Mouse (Mus musculus): ENCODE measurements around the gene Ip6k2. TPM values are rescaled to one million over a fixed set of nuclear protein-coding genes. Genes with fewer than 3 reads are reported as not detected.
A peak's percentile ranks its signal among the peaks of the same experiment; 100 is the strongest.

Gene Ip6k2
- polyA plus RNA-seq, 1 experiment: 45.5 TPM

GRCm38 (mm10) chr9:108845390-108845789, 61.8 kb downstream of the Ip6k2 start:
- TF ChIP-seq MYOG (IDR thresholded peaks at IDR 0.05; ENCODE audit: control insufficient read depth in 1 of 3, insufficient read depth in 1 of 3, insufficient read length in 2 of 3, low read depth in 2 of 3) (peak in 1 of 3 experiments; percentile 38), MYOD1 (IDR thresholded peaks at IDR 0.05; ENCODE audit: control insufficient read depth in 1 of 3, insufficient read length in 2 of 3, low read depth in 2 of 3) (peak in 1 of 3 experiments; percentile 30), E2F4 (IDR thresholded peaks at IDR 0.05; ENCODE audit: insufficient read depth) (no peak)
- Histone ChIP-seq H3ac (ENCODE audit: control insufficient read depth, insufficient read length) (no peak overlapping the region), H3K27me3 (ENCODE audit: control insufficient read depth, insufficient read depth, insufficient read length) (peaks cover 24% of the 10 kb centered on the region), H3K4me3 (no peak overlapping the region), H3K36me3 (ENCODE audit: control insufficient read depth, insufficient read depth) (no peaks in the 10 kb centered on the region), H3K4me2 (ENCODE audit: low read depth) (peak overlapping the region; percentile 44), H3K79me2 (ENCODE audit: control insufficient read depth, insufficient read depth) (no peaks in the 10 kb centered on the region)

GRCm38 (mm10) chr9:108847374-108847773, 63.8 kb downstream of the Ip6k2 start:
- Histone ChIP-seq H3K36me3 (ENCODE audit: control insufficient read depth, insufficient read depth) (no peaks in the 10 kb centered on the region), H3K4me2 (ENCODE audit: low read depth) (no peak overlapping the region), H3K4me3 (no peak overlapping the region), H3ac (ENCODE audit: control insufficient read depth, insufficient read length) (no peak overlapping the region), H3K27me3 (ENCODE audit: control insufficient read depth, insufficient read depth, insufficient read length) (peaks cover 9% of the 10 kb centered on the region), H3K79me2 (ENCODE audit: control insufficient read depth, insufficient read depth) (no peaks in the 10 kb centered on the region)
- no peak for TF ChIP-seq TCF3 (IDR thresholded peaks at IDR 0.05; ENCODE audit: insufficient read length, low read depth)
- no peak for TF ChIP-seq USF1 (IDR thresholded peaks at IDR 0.05; ENCODE audit: low read depth)
- no peak for TF ChIP-seq E2F4 (IDR thresholded peaks at IDR 0.05; ENCODE audit: insufficient read depth)
- TF ChIP-seq MAX (IDR thresholded peaks at IDR 0.05; ENCODE audit: low read depth): no peak
- no peak for TF ChIP-seq CEBPB (IDR thresholded peaks at IDR 0.05; ENCODE audit: insufficient read depth, poor library complexity, severe bottlenecking)
- no peak for TF ChIP-seq TCF12 (IDR thresholded peaks at IDR 0.05; ENCODE audit: insufficient read depth, poor library complexity, severe bottlenecking)
- no peak for TF ChIP-seq REST (IDR thresholded peaks at IDR 0.05; ENCODE audit: insufficient read depth, insufficient read length)
- no peak for TF ChIP-seq SRF (IDR thresholded peaks at IDR 0.05; ENCODE audit: control insufficient read depth, insufficient read length, low read depth)
- no peak for TF ChIP-seq POLR2AphosphoS2 (IDR thresholded peaks at IDR 0.05; ENCODE audit: insufficient read length, low read depth)
- no peak for TF ChIP-seq POLR2A (IDR thresholded peaks at IDR 0.05; ENCODE audit: insufficient read length, low read depth)
- no peak for TF ChIP-seq MYOG (IDR thresholded peaks at IDR 0.05; ENCODE audit: control insufficient read depth in 1 of 3, insufficient read depth in 1 of 3, insufficient read length in 2 of 3, low read depth in 2 of 3)
- no peak for TF ChIP-seq MYOD1 (IDR thresholded peaks at IDR 0.05; ENCODE audit: control insufficient read depth in 1 of 3, insufficient read length in 2 of 3, low read depth in 2 of 3)

GRCm38 (mm10) chr9:108848419-108848818, 64.8 kb downstream of the Ip6k2 start:
- TF ChIP-seq TCF12 (IDR thresholded peaks at IDR 0.05; ENCODE audit: insufficient read depth, poor library complexity, severe bottlenecking): no peak
- TF ChIP-seq MYOD1 (IDR thresholded peaks at IDR 0.05; ENCODE audit: control insufficient read depth in 1 of 3, insufficient read length in 2 of 3, low read depth in 2 of 3): peak in 1 of 3 experiments; percentile 33
- H3ac ChIP-seq (ENCODE audit: control insufficient read depth, insufficient read length): no peak overlapping the region
- no peaks in the 10 kb centered on the region for H3K36me3 ChIP-seq (ENCODE audit: control insufficient read depth, insufficient read depth)
- no peaks in the 10 kb centered on the region for H3K79me2 ChIP-seq (ENCODE audit: control insufficient read depth, insufficient read depth)
- peaks cover 9% of the 10 kb centered on the region for H3K27me3 ChIP-seq (ENCODE audit: control insufficient read depth, insufficient read depth, insufficient read length)
- no peak overlapping the region for H3K4me3 ChIP-seq
- no peak overlapping the region for H3K4me2 ChIP-seq (ENCODE audit: low read depth)

GRCm38 (mm10) chr9:108852976-108853375, 69.4 kb downstream of the Ip6k2 start, which contains the start of gene Slc26a6:
Slc26a6 (plus strand) TSS chr9:108853283.
- peak within 1 kb of the TSS; percentile 57 for H3K4me3 ChIP-seq
- H3K4me2 ChIP-seq (ENCODE audit: low read depth): peak within 1 kb of the TSS; percentile 80
- peaks cover 9% of the 10 kb centered on the region for H3K27me3 ChIP-seq (ENCODE audit: control insufficient read depth, insufficient read depth, insufficient read length)
- no peaks in the 10 kb centered on the region for H3K36me3 ChIP-seq (ENCODE audit: control insufficient read depth, insufficient read depth)
- peak within 1 kb of the TSS; percentile 58 for H3ac ChIP-seq (ENCODE audit: control insufficient read depth, insufficient read length)
- no peak for TF ChIP-seq POLR2A (IDR thresholded peaks at IDR 0.05; ENCODE audit: insufficient read length, low read depth)
- peak in 1 of 3 experiments; percentile 49 for TF ChIP-seq MYOD1 (IDR thresholded peaks at IDR 0.05; ENCODE audit: control insufficient read depth in 1 of 3, insufficient read length in 2 of 3, low read depth in 2 of 3)
- no peaks in the 10 kb centered on the region for H3K79me2 ChIP-seq (ENCODE audit: control insufficient read depth, insufficient read depth)

- no peaks in the 10 kb centered on the region for H3K36me3 ChIP-seq (ENCODE audit: control insufficient read depth, insufficient read depth)
- peaks cover 6% of the 10 kb centered on the region for H3K27me3 ChIP-seq (ENCODE audit: control insufficient read depth, insufficient read depth, insufficient read length)
- H3ac ChIP-seq (ENCODE audit: control insufficient read depth, insufficient read length): peak overlapping the region; percentile 58
- TF ChIP-seq SRF (IDR thresholded peaks at IDR 0.05; ENCODE audit: control insufficient read depth, insufficient read length, low read depth): no peak
- TF ChIP-seq CEBPB (IDR thresholded peaks at IDR 0.05; ENCODE audit: insufficient read depth, poor library complexity, severe bottlenecking): no peak
- TF ChIP-seq USF1 (IDR thresholded peaks at IDR 0.05; ENCODE audit: low read depth): no peak
- TF ChIP-seq MYOD1 (IDR thresholded peaks at IDR 0.05; ENCODE audit: control insufficient read depth in 1 of 3, insufficient read length in 2 of 3, low read depth in 2 of 3): no peak
- no peak for TF ChIP-seq MAX (IDR thresholded peaks at IDR 0.05; ENCODE audit: low read depth)
- TF ChIP-seq POLR2AphosphoS2 (IDR thresholded peaks at IDR 0.05; ENCODE audit: insufficient read length, low read depth): no peak
- TF ChIP-seq TCF3 (IDR thresholded peaks at IDR 0.05; ENCODE audit: insufficient read length, low read depth): no peak
- TF ChIP-seq TCF12 (IDR thresholded peaks at IDR 0.05; ENCODE audit: insufficient read depth, poor library complexity, severe bottlenecking): no peak
- TF ChIP-seq POLR2A (IDR thresholded peaks at IDR 0.05; ENCODE audit: insufficient read length, low read depth): no peak
- no peak for TF ChIP-seq E2F4 (IDR thresholded peaks at IDR 0.05; ENCODE audit: insufficient read depth)
- TF ChIP-seq REST (IDR thresholded peaks at IDR 0.05; ENCODE audit: insufficient read depth, insufficient read length): no peak
- H3K4me2 ChIP-seq (ENCODE audit: low read depth): peak overlapping the region; percentile 80
- no peaks in the 10 kb centered on the region for H3K79me2 ChIP-seq (ENCODE audit: control insufficient read depth, insufficient read depth)
- peak overlapping the region; percentile 57 for H3K4me3 ChIP-seq
Observed at GRCm38 (mm10) chr9:108853635-108854240, 70.1 kb downstream of the Ip6k2 start.
